Mouse (Mus musculus): Measurements from ENCODE around the gene Hist1h3f. TPM values are rescaled to one million over a fixed set of nuclear protein-coding genes. Genes with fewer than 3 reads are reported as not detected.

Gene Hist1h3f
- polyA plus RNA-seq, 1 experiment, result 3.0 TPM

GRCm38 (mm10) chr13:23515281-23515680 lies 28.6 kb upstream of the Hist1h3f start:
- TF ChIP-seq POLR2A (IDR thresholded peaks at IDR 0.05; ENCODE audit: borderline replicate concordance, control insufficient read depth, low read depth, low read length) (no peak), CTCF (IDR thresholded peaks at IDR 0.05; ENCODE audit: control insufficient read depth, insufficient read depth, low read length) (no peak)
- H3K27ac ChIP-seq (ENCODE audit: control insufficient read depth, insufficient read depth, low read depth, low read length, poor library complexity), result no peak overlapping the region
- 76% methylated on average over 5 of the region's 5 CpGs for WGBS

GRCm38 (mm10) chr13:23515826-23516620 lies 27.8 kb upstream of the Hist1h3f start:
- WGBS, result 72% methylated on average over 15 of the region's 15 CpGs
- H3K4me1 ChIP-seq (ENCODE audit: control insufficient read depth, insufficient read depth, low read length), result no peaks in the 10 kb centered on the region; the same call in 1 of the 2 replicates
- no peak for TF ChIP-seq CTCF (IDR thresholded peaks at IDR 0.05; ENCODE audit: control insufficient read depth, insufficient read depth, low read length)
- no peak for TF ChIP-seq POLR2A (IDR thresholded peaks at IDR 0.05; ENCODE audit: borderline replicate concordance, control insufficient read depth, low read depth, low read length)
- no peak overlapping the region for H3K4me3 ChIP-seq (replicated peaks; ENCODE audit: control insufficient read depth, low read depth, low read length)
- H3K27ac ChIP-seq (ENCODE audit: control insufficient read depth, insufficient read depth, low read depth, low read length, poor library complexity), result no peak overlapping the region

More at GRCm38 (mm10) chr13:23515281-23515680, 28.6 kb upstream of the Hist1h3f start:
- Histone ChIP-seq H3K4me3 (replicated peaks; ENCODE audit: control insufficient read depth, low read depth, low read length) (no peak overlapping the region), H3K4me1 (ENCODE audit: control insufficient read depth, insufficient read depth, low read length) (no peaks in the 10 kb centered on the region; the same call in 1 of the 2 replicates)

- H3K4me3 ChIP-seq (replicated peaks; ENCODE audit: control insufficient read depth, low read depth, low read length), result peak overlapping the region; percentile 65
- no peaks in the 10 kb centered on the region; the same call in 1 of the 2 replicates for H3K4me1 ChIP-seq (ENCODE audit: control insufficient read depth, insufficient read depth, low read length)
- TF ChIP-seq POLR2A (IDR thresholded peaks at IDR 0.05; ENCODE audit: borderline replicate concordance, control insufficient read depth, low read depth, low read length) (no peak), CTCF (IDR thresholded peaks at IDR 0.05; ENCODE audit: control insufficient read depth, insufficient read depth, low read length) (no peak)
- under 1% methylated on average over 19 of the region's 19 CpGs for WGBS
- H3K27ac ChIP-seq (ENCODE audit: control insufficient read depth, insufficient read depth, low read depth, low read length, poor library complexity), result no peak overlapping the region
Observed at GRCm38 (mm10) chr13:23516822-23517602, 26.8 kb upstream of the Hist1h3f start.

- under 1% methylated on average over 27 of the region's 27 CpGs for WGBS
Observed at GRCm38 (mm10) chr13:23517603-23518294, 26.1 kb upstream of the Hist1h3f start.

GRCm38 (mm10) chr13:23518295-23518603 lies 25.6 kb upstream of the Hist1h3f start:
- H3K27ac ChIP-seq (ENCODE audit: control insufficient read depth, insufficient read depth, low read depth, low read length, poor library complexity), result no peak overlapping the region
- TF ChIP-seq CTCF (IDR thresholded peaks at IDR 0.05; ENCODE audit: control insufficient read depth, insufficient read depth, low read length) (no peak), POLR2A (IDR thresholded peaks at IDR 0.05; ENCODE audit: borderline replicate concordance, control insufficient read depth, low read depth, low read length) (no peak)
- WGBS, result under 1% methylated on average over 6 of the region's 6 CpGs
- no peaks in the 10 kb centered on the region; the same call in 1 of the 2 replicates for H3K4me1 ChIP-seq (ENCODE audit: control insufficient read depth, insufficient read depth, low read length)
- H3K4me3 ChIP-seq (replicated peaks; ENCODE audit: control insufficient read depth, low read depth, low read length), result peak overlapping the region; percentile 43

More at GRCm38 (mm10) chr13:23517603-23518294, 26.1 kb upstream of the Hist1h3f start:
- Histone ChIP-seq H3K4me1 (ENCODE audit: control insufficient read depth, insufficient read depth, low read length) (no peaks in the 10 kb centered on the region; the same call in 1 of the 2 replicates), H3K27ac (ENCODE audit: control insufficient read depth, insufficient read depth, low read depth, low read length, poor library complexity) (no peak overlapping the region), H3K4me3 (replicated peaks; ENCODE audit: control insufficient read depth, low read depth, low read length) (peak overlapping the region; percentile 65)
- TF ChIP-seq POLR2A (IDR thresholded peaks at IDR 0.05; ENCODE audit: borderline replicate concordance, control insufficient read depth, low read depth, low read length) (no peak), CTCF (IDR thresholded peaks at IDR 0.05; ENCODE audit: control insufficient read depth, insufficient read depth, low read length) (no peak)

- no peak for TF ChIP-seq CTCF (IDR thresholded peaks at IDR 0.05; ENCODE audit: control insufficient read depth, insufficient read depth, low read length)
- TF ChIP-seq POLR2A (IDR thresholded peaks at IDR 0.05; ENCODE audit: borderline replicate concordance, control insufficient read depth, low read depth, low read length), result no peak
- Histone ChIP-seq H3K27ac (ENCODE audit: control insufficient read depth, insufficient read depth, low read depth, low read length, poor library complexity) (no peak overlapping the region), H3K4me3 (replicated peaks; ENCODE audit: control insufficient read depth, low read depth, low read length) (no peak overlapping the region), H3K4me1 (ENCODE audit: control insufficient read depth, insufficient read depth, low read length) (no peaks in the 10 kb centered on the region; the same call in 1 of the 2 replicates)
- under 1% methylated on average over 6 of the region's 6 CpGs for WGBS
Observed at GRCm38 (mm10) chr13:23518885-23519284, 25.0 kb upstream of the Hist1h3f start.

- 1% methylated on average over 10 of the region's 10 CpGs for WGBS
- H3K27ac ChIP-seq (ENCODE audit: control insufficient read depth, insufficient read depth, low read depth, low read length, poor library complexity), result no peak overlapping the region
- H3K4me1 ChIP-seq (ENCODE audit: control insufficient read depth, insufficient read depth, low read length), result no peaks in the 10 kb centered on the region; the same call in 1 of the 2 replicates
- TF ChIP-seq POLR2A (IDR thresholded peaks at IDR 0.05; ENCODE audit: borderline replicate concordance, control insufficient read depth, low read depth, low read length) (no peak), CTCF (IDR thresholded peaks at IDR 0.05; ENCODE audit: control insufficient read depth, insufficient read depth, low read length) (no peak)
- H3K4me3 ChIP-seq (replicated peaks; ENCODE audit: control insufficient read depth, low read depth, low read length), result no peak overlapping the region
Observed at GRCm38 (mm10) chr13:23519416-23519815, 24.4 kb upstream of the Hist1h3f start.
